Mouse (Mus musculus) skeletal muscle tissue, adult 2 months (tissue): ENCODE measurements around the gene Dnah14.

Experiments used
- DNase-seq: peaks from one replicate; pipeline ENCODE4 v3.0.0-alpha.2; 2012; ENCODE audit warnings: low read depth, low spot score

Dnah14 gene

GRCm38 (mm10) chr1:181852466-181852865 is 276.1 kb downstream of the Dnah14 start:
- peak; percentile 25 for DNase-seq

GRCm38 (mm10) chr1:181853081-181853736 is 276.9 kb downstream of the Dnah14 start:
- DNase-seq = peak; percentile 43

GRCm38 (mm10) chr1:181854829-181855228 is 278.5 kb downstream of the Dnah14 start:
- no peak for DNase-seq

GRCm38 (mm10) chr1:181856329-181856728 is 280.0 kb downstream of the Dnah14 start:
- no peak for DNase-seq

- peak; percentile 86 for DNase-seq
These were observed 284.3 kb downstream of the Dnah14 start for GRCm38 (mm10) chr1:181860659-181861058.

GRCm38 (mm10) chr1:181861181-181861902 is 285.0 kb downstream of the Dnah14 start:
- DNase-seq = no peak

DNA sequence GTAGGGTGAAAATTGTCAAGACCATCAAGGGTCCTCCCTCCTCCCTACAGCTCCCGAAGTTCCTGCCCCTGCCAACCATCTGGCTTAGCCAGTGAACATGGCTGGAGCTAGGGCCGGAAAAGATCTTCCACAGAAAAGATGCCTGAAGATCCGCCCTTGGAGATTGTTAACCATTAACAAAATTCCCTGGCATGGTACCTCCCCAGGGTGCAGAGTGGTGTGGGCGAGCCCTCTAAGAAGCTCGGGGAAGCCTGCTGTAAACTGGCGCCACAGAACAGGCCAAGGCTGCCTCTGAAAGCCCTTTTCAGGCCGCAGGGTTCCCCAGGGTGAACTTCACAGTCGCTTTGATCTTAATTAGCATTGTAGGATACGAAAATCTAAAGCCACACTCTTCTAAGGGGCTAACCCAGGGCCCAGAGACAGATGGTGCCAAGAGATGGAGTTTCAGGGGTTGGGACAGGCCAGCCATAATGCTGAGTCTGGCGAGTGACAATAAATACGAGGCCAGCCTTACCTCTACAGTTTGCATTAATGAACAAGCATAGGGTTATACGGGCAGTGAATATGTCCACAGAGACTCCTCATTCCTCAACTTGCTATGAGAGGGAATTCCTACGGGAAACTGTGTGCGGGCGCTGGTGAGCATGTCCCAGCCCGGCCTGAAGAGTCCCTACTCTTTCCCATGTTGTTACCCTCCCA is 286.5 kb downstream of the Dnah14 start:
- DNase-seq = no peak

GRCm38 (mm10) chr1:181863431-181863830 is 287.1 kb downstream of the Dnah14 start:
- no peak for DNase-seq
